Mouse (Mus musculus): Measurements from ENCODE around the gene Entpd7. TPM values are rescaled to one million over a fixed set of nuclear protein-coding genes. Genes with fewer than 3 reads are reported as not detected.
A peak's percentile ranks its signal among the peaks of the same experiment; 100 is the strongest.

Gene Entpd7
- polyA plus RNA-seq, 1 experiment: 6.5 TPM

DNA sequence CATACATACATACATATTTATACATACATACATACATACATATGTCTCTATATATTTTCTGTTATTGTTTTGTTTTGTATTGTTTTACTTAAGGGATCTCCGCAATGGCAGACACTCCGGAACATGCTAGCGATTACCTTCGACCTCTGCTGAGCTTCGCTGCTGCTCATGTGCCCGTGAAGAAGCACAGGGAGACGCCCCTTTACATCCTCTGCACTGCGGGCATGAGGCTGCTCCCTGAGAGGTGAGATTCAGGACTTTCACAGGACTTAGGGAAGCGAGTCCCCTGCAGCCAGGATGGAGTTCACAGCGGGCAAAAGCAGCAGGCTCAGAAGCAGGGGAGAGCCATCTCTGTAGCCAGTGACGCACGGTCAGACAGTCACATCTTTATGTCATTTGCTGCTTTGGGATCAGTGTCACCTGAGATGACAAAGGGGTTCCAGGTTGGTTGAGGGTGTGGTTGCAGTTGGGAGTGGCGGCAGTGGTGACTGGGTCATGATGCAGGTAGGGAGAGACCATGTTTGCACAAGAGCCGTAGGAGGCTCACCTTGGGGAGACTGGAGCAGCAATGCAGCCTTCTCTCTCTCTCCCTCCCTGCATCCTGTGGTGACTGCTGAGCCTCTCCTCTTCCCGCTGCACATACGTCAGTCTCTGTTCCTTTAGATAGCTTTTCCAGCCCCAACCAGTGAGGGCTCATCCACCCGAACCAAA lies 15.5 kb downstream of the Entpd7 start:
- Histone ChIP-seq H3K4me3 (ENCODE audit: insufficient read depth, low read depth, low read length) (no peak overlapping the region), H3K27me3 (replicated peaks; ENCODE audit: control insufficient read depth, insufficient read depth, low read length) (no peaks in the 10 kb centered on the region), H3K4me1 (ENCODE audit: control insufficient read depth, insufficient read depth, low read length) (peaks cover 9% of the 10 kb centered on the region), H3K36me3 (ENCODE audit: control insufficient read depth, insufficient read depth, low read length) (no peaks in the 10 kb centered on the region; the same call in 1 of the 2 replicates), H3K27ac (ENCODE audit: insufficient read depth, low read depth, low read length) (no peak overlapping the region)
- TF ChIP-seq POLR2A (IDR thresholded peaks at IDR 0.05; ENCODE audit: low read depth, low read length) (no peak), CTCF (conservative IDR thresholded peaks at IDR 0.05; ENCODE audit: insufficient read depth, insufficient read length, low read depth, low read length) (no peak)
- peak; percentile 41 for DNase-seq
- 69% methylated on average over 17 of the region's 17 CpGs for WGBS

DNA sequence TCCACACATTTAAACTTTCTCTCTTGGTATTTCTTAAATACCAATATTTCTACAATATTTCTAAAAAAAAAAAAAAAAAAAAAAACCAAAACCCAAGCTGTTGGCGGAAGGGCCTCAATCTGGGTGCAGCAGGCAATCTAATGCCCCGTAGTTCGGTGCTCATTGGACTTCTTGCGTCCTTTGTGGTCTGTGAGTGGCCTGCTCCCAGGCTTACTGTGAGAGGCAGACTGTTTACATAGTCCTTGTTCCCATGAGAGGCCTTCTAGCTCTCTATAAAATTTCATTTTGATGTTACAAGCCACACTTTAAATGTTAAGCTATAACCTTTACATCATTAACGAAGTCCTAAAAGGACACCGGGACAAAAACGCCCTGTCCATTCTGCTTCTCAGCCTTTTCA lies 18.7 kb downstream of the Entpd7 start:
- H3K36me3 ChIP-seq (ENCODE audit: control insufficient read depth, insufficient read depth, low read length): no peaks in the 10 kb centered on the region; the same call in 1 of the 2 replicates
- TF ChIP-seq POLR2A (IDR thresholded peaks at IDR 0.05; ENCODE audit: low read depth, low read length) (no peak), CTCF (conservative IDR thresholded peaks at IDR 0.05; ENCODE audit: insufficient read depth, insufficient read length, low read depth, low read length) (no peak)

GRCm38 (mm10) chr19:43709317-43709716 lies 19.8 kb downstream of the Entpd7 start:
- no peak overlapping the region for H3K4me3 ChIP-seq (ENCODE audit: insufficient read depth, low read depth, low read length)
- TF ChIP-seq CTCF (conservative IDR thresholded peaks at IDR 0.05; ENCODE audit: insufficient read depth, insufficient read length, low read depth, low read length) (no peak), POLR2A (IDR thresholded peaks at IDR 0.05; ENCODE audit: low read depth, low read length) (no peak)
- H3K4me1 ChIP-seq (ENCODE audit: control insufficient read depth, insufficient read depth, low read length): peaks cover 13% of the 10 kb centered on the region
- no peak overlapping the region for H3K27ac ChIP-seq (ENCODE audit: insufficient read depth, low read depth, low read length)
- peak; percentile 67 for DNase-seq
- no peaks in the 10 kb centered on the region; the same call in 1 of the 2 replicates for H3K36me3 ChIP-seq (ENCODE audit: control insufficient read depth, insufficient read depth, low read length)
- WGBS: 60% methylated on average over 8 of the region's 8 CpGs
- no peaks in the 10 kb centered on the region for H3K27me3 ChIP-seq (replicated peaks; ENCODE audit: control insufficient read depth, insufficient read depth, low read length)

More for the DNA sequence above, 18.7 kb downstream of the Entpd7 start:
- DNase-seq: no peak
- Histone ChIP-seq H3K27ac (ENCODE audit: insufficient read depth, low read depth, low read length) (no peak overlapping the region), H3K27me3 (replicated peaks; ENCODE audit: control insufficient read depth, insufficient read depth, low read length) (no peaks in the 10 kb centered on the region), H3K4me1 (ENCODE audit: control insufficient read depth, insufficient read depth, low read length) (peaks cover 17% of the 10 kb centered on the region), H3K4me3 (ENCODE audit: insufficient read depth, low read depth, low read length) (no peak overlapping the region)
- WGBS: 96% methylated on average over 7 of the region's 7 CpGs

DNA sequence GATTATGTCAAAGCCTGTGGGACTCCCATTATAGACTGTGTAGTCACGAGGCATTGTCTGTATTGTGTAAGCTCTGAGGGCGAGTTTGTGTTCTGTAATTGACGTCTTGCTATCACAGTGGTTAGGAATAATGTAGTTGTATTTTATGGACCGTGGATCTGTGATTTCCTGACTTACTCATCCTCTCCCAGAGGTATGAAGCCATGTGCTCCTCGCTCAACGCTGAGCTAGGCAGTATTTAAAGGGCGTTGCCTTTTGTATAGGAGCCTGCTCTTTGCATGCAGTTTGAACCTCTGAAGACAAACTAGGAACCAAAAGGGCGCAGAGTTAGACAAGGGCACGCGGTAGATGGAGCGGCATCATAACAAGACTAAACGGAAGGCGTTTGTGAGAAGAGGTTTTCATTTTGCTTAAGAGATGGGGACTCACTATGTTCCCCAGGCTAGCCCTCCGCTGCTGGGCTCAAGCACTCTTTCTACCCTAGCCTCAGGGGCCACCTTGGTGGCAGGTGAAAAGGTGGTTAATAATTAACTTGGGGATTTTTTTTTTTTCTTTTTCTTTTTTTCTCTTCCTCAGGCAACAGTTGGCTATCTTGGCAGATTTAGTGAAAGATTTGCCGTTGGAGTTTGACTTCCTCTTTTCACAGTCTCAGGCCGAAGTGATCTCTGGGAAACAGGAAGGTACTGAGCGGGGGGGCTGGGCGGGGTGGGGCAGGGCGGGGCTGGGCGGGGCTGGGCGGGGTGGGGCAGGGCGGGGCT lies 21.9 kb downstream of the Entpd7 start:
- H3K4me1 ChIP-seq (ENCODE audit: control insufficient read depth, insufficient read depth, low read length): peaks cover 8% of the 10 kb centered on the region; the same call in 1 of the 2 replicates
- no peaks in the 10 kb centered on the region for H3K27me3 ChIP-seq (replicated peaks; ENCODE audit: control insufficient read depth, insufficient read depth, low read length)
- DNase-seq: peak; percentile 60
- no peaks in the 10 kb centered on the region; the same call in 1 of the 2 replicates for H3K36me3 ChIP-seq (ENCODE audit: control insufficient read depth, insufficient read depth, low read length)
- WGBS: 48% methylated on average over 22 of the region's 22 CpGs
- H3K4me3 ChIP-seq (ENCODE audit: insufficient read depth, low read depth, low read length): no peak overlapping the region
- peak overlapping the region; percentile 39; the same call in 1 of the 2 replicates for H3K27ac ChIP-seq (ENCODE audit: insufficient read depth, low read depth, low read length)
- TF ChIP-seq CTCF (conservative IDR thresholded peaks at IDR 0.05; ENCODE audit: insufficient read depth, insufficient read length, low read depth, low read length): no peak
- no peak for TF ChIP-seq POLR2A (IDR thresholded peaks at IDR 0.05; ENCODE audit: low read depth, low read length)

- H3K27ac ChIP-seq (ENCODE audit: insufficient read depth, low read depth, low read length): no peak overlapping the region
- peak; percentile 59 for DNase-seq
- no peaks in the 10 kb centered on the region; the same call in 1 of the 2 replicates for H3K36me3 ChIP-seq (ENCODE audit: control insufficient read depth, insufficient read depth, low read length)
- TF ChIP-seq POLR2A (IDR thresholded peaks at IDR 0.05; ENCODE audit: low read depth, low read length) (no peak), CTCF (conservative IDR thresholded peaks at IDR 0.05; ENCODE audit: insufficient read depth, insufficient read length, low read depth, low read length) (no peak)
- H3K4me1 ChIP-seq (ENCODE audit: control insufficient read depth, insufficient read depth, low read length): peaks cover 8% of the 10 kb centered on the region; the same call in 1 of the 2 replicates
- WGBS: 28% methylated on average over 5 of the region's 5 CpGs
- no peak overlapping the region for H3K4me3 ChIP-seq (ENCODE audit: insufficient read depth, low read depth, low read length)
- no peaks in the 10 kb centered on the region for H3K27me3 ChIP-seq (replicated peaks; ENCODE audit: control insufficient read depth, insufficient read depth, low read length)
These were observed 22.5 kb downstream of the Entpd7 start for GRCm38 (mm10) chr19:43711971-43712370.

DNA sequence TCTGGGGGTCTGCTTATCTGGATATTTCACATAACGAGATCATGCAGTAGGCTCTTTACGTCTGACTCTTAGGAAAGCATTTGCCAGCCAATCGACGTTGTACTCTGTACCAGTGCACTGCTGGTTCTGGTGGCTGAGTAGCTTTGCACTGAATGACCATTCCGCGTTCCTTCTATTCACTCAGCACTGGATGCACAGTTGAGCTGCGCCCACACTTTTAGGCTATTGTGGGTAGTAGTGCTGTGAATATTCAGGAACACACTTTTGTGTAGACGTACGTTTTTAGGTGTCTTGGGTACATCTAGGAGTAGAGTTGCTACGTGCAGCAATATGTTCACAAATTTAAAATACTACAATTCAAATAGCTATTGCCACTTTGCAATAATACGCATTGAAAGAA lies 30.6 kb downstream of the Entpd7 start:
- WGBS: 97% methylated on average over 11 of the region's 11 CpGs
- no peaks in the 10 kb centered on the region for H3K27me3 ChIP-seq (replicated peaks; ENCODE audit: control insufficient read depth, insufficient read depth, low read length)
- TF ChIP-seq POLR2A (IDR thresholded peaks at IDR 0.05; ENCODE audit: low read depth, low read length) (no peak), CTCF (conservative IDR thresholded peaks at IDR 0.05; ENCODE audit: insufficient read depth, insufficient read length, low read depth, low read length) (no peak)
- DNase-seq: no peak
- H3K27ac ChIP-seq (ENCODE audit: insufficient read depth, low read depth, low read length): no peak overlapping the region
- H3K36me3 ChIP-seq (ENCODE audit: control insufficient read depth, insufficient read depth, low read length): no peaks in the 10 kb centered on the region; the same call in 1 of the 2 replicates
- H3K4me1 ChIP-seq (ENCODE audit: control insufficient read depth, insufficient read depth, low read length): no peaks in the 10 kb centered on the region
- no peak overlapping the region for H3K4me3 ChIP-seq (ENCODE audit: insufficient read depth, low read depth, low read length)

GRCm38 (mm10) chr19:43722891-43723290 lies 33.4 kb downstream of the Entpd7 start:
- TF ChIP-seq CTCF (conservative IDR thresholded peaks at IDR 0.05; ENCODE audit: insufficient read depth, insufficient read length, low read depth, low read length): no peak
- no peak for TF ChIP-seq POLR2A (IDR thresholded peaks at IDR 0.05; ENCODE audit: low read depth, low read length)
- no peaks in the 10 kb centered on the region for H3K4me1 ChIP-seq (ENCODE audit: control insufficient read depth, insufficient read depth, low read length)
- no peak overlapping the region for H3K27ac ChIP-seq (ENCODE audit: insufficient read depth, low read depth, low read length)
- WGBS: 77% methylated on average over 8 of the region's 8 CpGs
- DNase-seq: no peak
- H3K36me3 ChIP-seq (ENCODE audit: control insufficient read depth, insufficient read depth, low read length): no peaks in the 10 kb centered on the region
- H3K27me3 ChIP-seq (replicated peaks; ENCODE audit: control insufficient read depth, insufficient read depth, low read length): no peaks in the 10 kb centered on the region
- no peak overlapping the region for H3K4me3 ChIP-seq (ENCODE audit: insufficient read depth, low read depth, low read length)
